Mouse (Mus musculus): ENCODE measurements around the gene Ccdc141. TPM values are rescaled to one million over a fixed set of nuclear protein-coding genes. Genes with fewer than 3 reads are reported as not detected.

The Ccdc141 gene
- polyA plus RNA-seq (2017; shearing (Covaris generic)): under 1 TPM; 0.50 to 0.73 TPM

DNA sequence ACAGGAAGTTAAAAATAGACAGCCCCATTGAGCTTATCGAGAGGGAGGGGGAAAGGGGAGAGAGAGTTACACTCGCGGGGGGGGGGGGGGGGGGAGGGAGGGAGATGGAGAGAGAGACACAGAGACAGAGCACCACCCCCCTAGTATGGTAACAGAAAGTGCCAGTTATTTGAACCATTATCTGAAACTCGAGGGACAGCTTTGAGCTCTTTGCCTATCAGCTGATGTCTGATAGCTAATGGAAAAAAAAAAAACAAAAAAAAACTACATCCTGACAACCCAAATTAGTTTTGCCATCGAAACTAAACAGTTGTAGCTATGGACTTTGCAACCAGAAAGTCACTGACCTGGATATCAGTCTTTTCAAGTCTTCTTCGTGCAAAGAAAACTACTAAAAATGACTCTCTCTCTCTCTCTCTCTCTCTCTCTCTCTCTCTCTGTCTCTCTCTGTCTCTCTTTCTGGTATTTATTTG lies at the start of gene Ccdc141:
Ccdc141 (minus strand) TSS at position 4 of the 473 bp plus-strand sequence.

DNA sequence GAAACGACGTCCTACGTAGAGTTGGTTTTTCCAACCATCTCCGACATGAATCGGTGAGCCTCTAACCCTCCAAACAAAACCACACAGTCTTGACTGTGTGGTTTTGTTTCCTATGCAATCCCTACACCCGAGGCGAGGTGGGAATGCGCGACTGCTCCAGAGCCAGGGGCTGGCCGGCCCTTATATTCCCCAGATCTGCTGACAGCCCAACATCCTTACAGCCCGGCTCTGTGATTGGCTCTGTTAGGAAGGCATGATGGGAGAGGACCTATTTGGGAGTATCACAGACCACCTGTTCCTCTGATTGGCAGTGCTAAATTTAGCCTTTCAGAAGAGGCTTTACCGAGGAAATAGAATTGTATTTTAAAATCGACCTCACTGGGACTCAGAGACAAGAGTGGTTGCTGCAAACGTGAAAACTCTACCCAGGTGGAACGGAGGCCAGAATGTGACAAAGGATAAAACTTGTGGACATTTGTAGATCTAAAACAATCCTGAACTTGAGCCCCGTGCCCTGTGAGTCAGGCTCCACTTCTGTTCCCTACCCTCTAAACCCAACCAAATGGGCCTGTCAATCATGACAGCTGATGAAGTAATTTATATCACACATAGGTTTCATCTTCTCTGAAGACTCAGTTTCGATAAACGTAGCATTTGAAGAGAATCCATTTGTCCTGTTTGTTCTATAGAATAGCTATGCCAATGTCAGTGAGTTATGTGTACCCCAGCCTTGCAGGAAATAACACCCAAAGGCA lies 187.9 kb downstream of the Ccdc141 start, which contains the start of gene Ttn:
Ttn (minus strand) TSS at position 157 of the 755 bp plus-strand sequence.

Other genes starting within 250 kb of the Ccdc141 start
- gene Ttn, start 188.1 kb downstream of the Ccdc141 start, polyA plus RNA-seq (2017; shearing (Covaris generic)): 1 to 10 TPM in 1 of 2 experiments, under 1 TPM in 1; 0.97 to 2.9 TPM
- 1 to 10 TPM in 1 of 2 experiments, under 1 TPM in 1; 0.32 to 1.4 TPM for gene Sestd1, start 110.0 kb upstream of the Ccdc141 start, polyA plus RNA-seq (2017; shearing (Covaris generic))